Mouse (Mus musculus) midbrain, embryonic 16.5 days (tissue): ENCODE data around the gene Bcl10. TPM values are rescaled to one million over a fixed set of nuclear protein-coding genes. Genes with fewer than 3 reads are reported as not detected.
A peak's percentile ranks its signal among the peaks of the same experiment; 100 is the strongest.

Experiments used
- ATAC-seq: fragments of 200-750 bp; cut with Nextera tagmentation; 2 replicates; pipeline ENCODE4 v1.8.0; 2017; ENCODE audit warnings: moderate TSS enrichment
- H3K27ac ChIP-seq: fragments of 300-500 bp; sonication (generic); 2 replicates; pipeline ENCODE4 v1.5.1; 2014; ENCODE audit warnings: mild to moderate bottlenecking, low read length, mixed read lengths
- H3K27me3 ChIP-seq: fragments of 300-500 bp; sonication (generic); 2 replicates; pipeline ENCODE4 v1.6.1; 2014; ENCODE audit warnings: low read depth, low read length, mixed read lengths; ENCODE audit not compliant: control insufficient read depth, insufficient read depth
- H3K36me3 ChIP-seq: fragments of 300-500 bp; sonication (generic); 2 replicates; pipeline ENCODE4 v1.6.1; 2014; ENCODE audit warnings: mild to moderate bottlenecking, low read length, moderate library complexity, mixed read lengths; ENCODE audit not compliant: control insufficient read depth, insufficient read depth
- H3K4me1 ChIP-seq: fragments of 300-500 bp; sonication (generic); 2 replicates; pipeline ENCODE4 v1.6.1; 2014; ENCODE audit warnings: mild to moderate bottlenecking, low read length, mixed read lengths; ENCODE audit not compliant: control insufficient read depth, insufficient read depth
- H3K4me2 ChIP-seq: fragments of 300-500 bp; sonication (generic); 2 replicates; pipeline ENCODE4 v1.6.1; 2014; ENCODE audit warnings: mild to moderate bottlenecking, low read length, mixed read lengths
- H3K4me3 ChIP-seq: fragments of 300-500 bp; sonication (generic); 2 replicates; pipeline ENCODE4 v1.5.1; 2014; ENCODE audit warnings: low read depth, mild to moderate bottlenecking, low read length, moderate library complexity, mixed read lengths
- H3K9ac ChIP-seq: fragments of 300-500 bp; sonication (generic); 2 replicates; pipeline ENCODE4 v1.6.1; 2014; ENCODE audit warnings: low read depth, low read length, mixed read lengths
- H3K9me3 ChIP-seq: fragments of 300-500 bp; sonication (generic); replicated peaks from 2 replicates; pipeline ENCODE4 v1.6.1; 2014; ENCODE audit warnings: mild to moderate bottlenecking, low read length, mixed read lengths; ENCODE audit not compliant: control insufficient read depth, poor library complexity, severe bottlenecking
- WGBS: fragments of 180-500 bp; shearing (Covaris S2); extraction: QIAGEN DNeasy Blood & Tissue Kit; methylation state at CpG from one replicate; pipeline ENCODE4 v1.1.7; 2014; 5-methylcytosine and 5-hydroxymethylcytosine counted together
- polyA plus RNA-seq: library from polyadenylated mRNA; unstranded; fragments of >200 nt; fragmentation: Nextera tagmentation; extraction: Ambion mirVana; gene quantifications from 2 replicates; pipeline ENCODE4 v1.2.1, GENCODE M21; 2015

Bcl10 gene
- polyA plus RNA-seq, 1 experiment from 2014 or later = 30.2 TPM

DNA sequence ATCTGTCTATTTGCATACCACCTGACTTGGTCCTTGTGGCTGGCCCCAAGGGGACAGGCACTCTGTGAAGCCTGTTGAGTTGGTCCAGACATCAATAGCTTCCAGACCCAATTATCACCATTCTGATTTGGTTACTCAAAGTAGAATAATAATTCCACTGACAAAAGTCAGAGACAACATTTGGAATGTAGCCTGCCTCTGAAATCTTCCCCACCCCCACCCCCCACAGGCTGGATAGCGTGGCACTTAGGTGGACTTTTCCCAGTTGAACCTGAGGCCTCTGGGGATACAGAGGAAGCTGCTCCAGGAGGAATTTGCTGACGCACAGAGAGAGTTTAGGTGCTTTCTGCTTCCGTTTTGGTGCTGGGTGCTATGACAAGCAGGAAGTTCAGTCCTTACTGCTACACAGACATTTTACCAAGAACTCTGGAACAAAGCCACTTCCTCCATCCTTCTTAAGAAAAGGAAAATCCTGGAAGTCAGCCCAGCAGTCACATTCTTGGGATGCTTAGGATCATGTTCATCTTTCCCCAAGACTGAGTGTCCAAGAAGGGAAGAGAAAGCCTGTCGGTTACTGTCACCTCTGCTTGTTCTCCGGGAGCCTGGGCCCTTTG lies 36.6 kb upstream of the Bcl10 start:
- 61% methylated on average over 5 of the region's 5 CpGs for WGBS
- ATAC-seq = no peak
- Histone ChIP-seq H3K9ac (no peak overlapping the region), H3K27ac (peak overlapping the region; percentile 3; the same call in 1 of the 2 replicates), H3K9me3 (no peaks in the 10 kb centered on the region), H3K4me2 (no peak overlapping the region), H3K27me3 (no peaks in the 10 kb centered on the region), H3K4me1 (peaks cover 10% of the 10 kb centered on the region; the same call in 1 of the 2 replicates), H3K36me3 (no peaks in the 10 kb centered on the region), H3K4me3 (no peak overlapping the region)

DNA sequence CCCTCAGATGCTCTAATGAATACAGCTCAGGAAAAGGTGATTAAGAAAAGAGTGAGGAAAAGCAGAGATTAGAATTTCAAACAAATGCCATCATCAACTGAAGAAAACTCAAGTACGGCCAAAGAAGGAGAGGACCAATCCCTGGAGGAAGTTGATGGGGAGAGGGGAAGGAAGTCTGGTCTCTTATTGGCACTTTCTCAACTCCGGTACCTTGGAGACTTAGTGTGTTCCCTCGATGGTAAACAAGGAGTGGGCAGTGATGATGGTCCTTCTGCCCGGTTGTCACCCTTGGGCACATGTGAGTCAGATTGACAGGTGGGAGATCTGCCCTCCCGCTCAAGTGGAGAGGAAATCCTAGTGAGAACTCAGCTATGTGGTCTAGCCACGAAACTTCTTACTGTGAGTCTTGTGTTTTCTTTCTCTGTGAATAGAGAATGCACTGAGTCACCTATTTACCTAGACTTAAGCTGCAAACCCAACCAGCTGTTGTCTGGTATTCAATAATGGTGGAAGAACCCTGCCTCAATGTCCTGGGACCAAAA lies 35.1 kb upstream of the Bcl10 start:
- Histone ChIP-seq H3K9ac (no peak overlapping the region), H3K4me1 (peaks cover 8% of the 10 kb centered on the region; the same call in 1 of the 2 replicates), H3K4me2 (no peak overlapping the region), H3K9me3 (no peaks in the 10 kb centered on the region), H3K27ac (no peak overlapping the region), H3K36me3 (no peaks in the 10 kb centered on the region), H3K27me3 (no peaks in the 10 kb centered on the region), H3K4me3 (no peak overlapping the region)
- 88% methylated on average over 6 of the region's 6 CpGs for WGBS
- no peak for ATAC-seq

DNA sequence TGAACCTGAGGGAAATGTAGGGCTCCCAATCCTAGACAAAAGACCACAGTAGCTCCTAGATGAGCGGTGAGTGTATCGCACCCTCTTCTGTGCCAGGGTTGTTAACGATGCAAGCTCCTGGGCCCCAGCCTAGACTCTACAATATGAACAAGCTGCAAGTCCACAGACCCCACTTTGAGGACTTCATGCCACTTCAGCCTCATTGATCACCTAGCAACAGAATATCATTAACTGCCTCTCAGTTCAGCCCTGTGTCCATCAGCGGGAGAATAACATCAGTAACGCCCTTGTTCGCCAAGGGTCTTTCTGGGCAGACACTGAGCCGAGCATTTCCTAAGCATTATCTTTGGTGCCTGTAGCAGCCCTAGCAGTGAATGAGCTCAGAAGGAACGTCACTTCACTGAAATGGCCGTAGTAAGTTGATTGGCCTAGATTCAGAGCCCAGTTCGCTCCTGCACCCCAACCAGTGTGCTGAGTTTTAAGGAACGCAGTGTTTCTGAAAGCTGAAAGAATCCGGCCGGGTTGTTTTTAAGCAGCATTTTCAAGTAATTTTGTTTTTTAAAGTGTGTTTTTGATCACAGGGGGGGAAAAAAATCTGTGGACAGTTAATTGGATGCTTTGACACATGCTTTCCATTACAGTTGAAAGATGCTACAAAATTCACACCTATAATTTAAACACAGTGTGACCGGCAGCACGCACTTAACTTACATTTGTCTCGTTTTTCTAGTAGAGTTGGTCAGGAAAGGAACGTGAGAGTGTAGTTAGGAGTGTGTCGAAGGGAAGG lies 32.1 kb upstream of the Bcl10 start:
- H3K27ac ChIP-seq = peak overlapping the region; percentile 54
- no peaks in the 10 kb centered on the region for H3K36me3 ChIP-seq
- no peak overlapping the region for H3K4me2 ChIP-seq
- H3K27me3 ChIP-seq = no peaks in the 10 kb centered on the region
- peak; percentile 89 for ATAC-seq
- no peaks in the 10 kb centered on the region for H3K9me3 ChIP-seq
- H3K4me1 ChIP-seq = peaks cover 2% of the 10 kb centered on the region; the same call in 1 of the 2 replicates
- no peak overlapping the region for H3K4me3 ChIP-seq
- WGBS = 30% methylated on average over 18 of the region's 18 CpGs
- no peak overlapping the region for H3K9ac ChIP-seq

DNA sequence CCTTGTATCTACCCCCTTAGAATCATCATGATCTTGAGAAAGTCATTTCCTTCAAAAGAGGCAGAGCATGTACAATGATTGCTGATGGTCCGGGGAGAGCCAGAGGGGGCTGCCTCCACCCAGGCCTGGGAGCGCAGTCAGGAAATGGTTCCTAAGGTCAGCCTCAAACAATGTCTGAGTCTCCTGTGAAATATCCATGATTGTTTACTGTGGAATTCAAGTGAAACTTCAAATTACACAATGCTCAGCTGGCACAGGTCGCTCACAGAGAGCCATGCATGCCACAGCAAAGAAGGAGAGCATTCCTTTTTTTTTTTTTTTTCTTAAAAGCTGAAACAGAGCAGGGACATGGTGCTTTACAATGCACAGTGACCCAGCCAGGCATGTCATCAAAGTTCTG lies 30.2 kb upstream of the Bcl10 start:
- H3K4me3 ChIP-seq = no peak overlapping the region
- 0 out of 2 replicates have a peak, but pooled peaks cover 2% of the 10 kb centered on the region for H3K36me3 ChIP-seq
- H3K27me3 ChIP-seq = no peaks in the 10 kb centered on the region
- no peaks in the 10 kb centered on the region for H3K9me3 ChIP-seq
- 86% methylated on average over 3 of the region's 3 CpGs for WGBS
- no peak overlapping the region for H3K9ac ChIP-seq
- ATAC-seq = no peak
- H3K27ac ChIP-seq = no peak overlapping the region
- H3K4me2 ChIP-seq = no peak overlapping the region
- H3K4me1 ChIP-seq = peaks cover 2% of the 10 kb centered on the region; the same call in 1 of the 2 replicates

DNA sequence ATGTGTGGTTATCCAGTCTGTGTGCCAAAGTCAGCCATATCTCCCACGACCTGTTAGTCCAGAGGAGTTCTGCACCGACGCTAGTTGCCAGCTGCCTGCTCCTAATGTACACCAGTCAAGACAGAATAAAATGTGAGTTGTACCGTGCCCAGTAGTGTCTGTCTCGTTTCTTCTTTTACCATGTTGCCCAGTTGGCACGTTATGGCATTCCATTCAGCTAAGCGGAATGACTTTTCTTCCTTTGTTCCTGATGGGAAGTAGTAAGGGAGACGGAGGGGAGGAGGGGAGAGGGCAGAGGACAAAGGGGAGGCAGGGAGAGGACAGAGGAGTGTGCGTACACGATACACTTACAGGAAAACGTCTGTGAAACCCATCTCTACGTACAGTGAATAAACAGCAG lies 28.5 kb upstream of the Bcl10 start:
- no peak for ATAC-seq
- WGBS = 62% methylated on average over 12 of the region's 12 CpGs

DNA sequence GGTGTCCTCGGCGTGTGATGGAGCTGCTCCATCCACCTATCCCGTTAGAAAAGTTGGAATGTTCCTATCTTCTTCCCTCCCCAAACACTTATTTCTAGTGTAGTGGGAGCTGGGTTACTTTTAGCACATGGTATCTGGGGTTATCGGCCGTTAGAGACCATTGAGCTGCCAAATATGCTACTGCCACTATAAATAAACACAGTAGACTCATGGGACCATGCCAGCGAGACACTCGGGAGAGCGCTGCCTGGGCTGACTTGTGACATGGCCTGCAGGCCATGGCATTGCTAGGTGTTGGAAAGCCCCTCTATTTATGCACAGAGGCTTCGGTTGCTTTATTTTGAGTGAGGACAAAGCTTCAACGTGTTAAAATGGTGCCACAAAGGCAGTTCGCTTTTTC lies 24.9 kb upstream of the Bcl10 start:
- no peak overlapping the region for H3K27ac ChIP-seq
- no peak overlapping the region for H3K9ac ChIP-seq
- no peak for ATAC-seq
- no peaks in the 10 kb centered on the region for H3K4me1 ChIP-seq
- 89% methylated on average over 11 of the region's 11 CpGs for WGBS
- H3K9me3 ChIP-seq = no peaks in the 10 kb centered on the region
- no peaks in the 10 kb centered on the region for H3K27me3 ChIP-seq
- H3K4me2 ChIP-seq = no peak overlapping the region
- no peak overlapping the region for H3K4me3 ChIP-seq
- 0 out of 2 replicates have a peak, but pooled peaks cover 2% of the 10 kb centered on the region for H3K36me3 ChIP-seq

More for the DNA sequence above, 28.5 kb upstream of the Bcl10 start:
- H3K27ac ChIP-seq = no peak overlapping the region
- no peak overlapping the region for H3K4me3 ChIP-seq
- H3K4me2 ChIP-seq = no peak overlapping the region
- H3K9me3 ChIP-seq = no peaks in the 10 kb centered on the region
- H3K9ac ChIP-seq = no peak overlapping the region
- H3K4me1 ChIP-seq = peaks cover 2% of the 10 kb centered on the region; the same call in 1 of the 2 replicates
- H3K27me3 ChIP-seq = no peaks in the 10 kb centered on the region
- H3K36me3 ChIP-seq = 0 out of 2 replicates have a peak, but pooled peaks cover 2% of the 10 kb centered on the region

DNA sequence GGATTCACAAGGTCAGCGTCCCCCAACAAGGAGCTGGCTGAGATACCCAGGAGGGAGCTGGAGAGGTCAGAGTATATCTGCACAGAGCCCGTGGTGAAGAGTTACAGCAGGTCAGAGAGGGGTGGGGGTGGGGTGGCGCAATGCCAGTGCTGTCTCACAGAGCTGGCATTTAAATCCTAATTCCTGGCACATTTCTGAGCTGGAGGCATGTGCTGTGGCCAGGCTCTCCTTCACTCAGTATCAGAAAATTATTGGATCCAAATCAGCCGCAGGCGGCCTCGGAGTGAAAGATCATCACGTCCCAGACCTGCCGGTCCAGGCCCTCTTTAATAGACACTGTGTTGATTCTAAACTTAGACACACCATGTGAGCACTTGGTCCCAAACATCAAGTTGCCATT lies 22.8 kb upstream of the Bcl10 start:
- H3K36me3 ChIP-seq = 0 out of 2 replicates have a peak, but pooled peaks cover 2% of the 10 kb centered on the region
- no peaks in the 10 kb centered on the region for H3K9me3 ChIP-seq
- no peaks in the 10 kb centered on the region for H3K27me3 ChIP-seq
- no peak overlapping the region for H3K9ac ChIP-seq
- no peak overlapping the region for H3K27ac ChIP-seq
- 81% methylated on average over 8 of the region's 8 CpGs for WGBS
- H3K4me3 ChIP-seq = no peak overlapping the region
- no peak overlapping the region for H3K4me2 ChIP-seq
- no peaks in the 10 kb centered on the region for H3K4me1 ChIP-seq
- no peak for ATAC-seq

DNA sequence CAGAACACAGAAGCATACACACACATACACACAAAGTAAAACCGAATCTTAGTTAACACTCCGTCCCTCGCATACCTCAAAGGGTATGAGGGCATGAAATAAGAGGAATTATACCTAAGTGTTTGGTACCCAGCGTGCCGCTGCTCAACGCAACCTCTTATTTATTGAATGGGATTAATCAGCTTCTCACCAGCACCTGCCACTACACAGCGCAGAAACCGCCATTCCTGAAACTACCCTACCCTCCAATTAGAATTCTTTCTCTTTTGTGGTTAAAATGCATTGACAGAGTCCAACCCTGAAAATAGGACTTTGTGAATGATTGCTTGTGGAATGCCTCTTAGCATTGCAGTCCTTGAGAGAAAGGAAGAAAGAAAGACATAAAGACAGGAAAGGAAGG lies 19.1 kb upstream of the Bcl10 start:
- no peak overlapping the region for H3K9ac ChIP-seq
- no peaks in the 10 kb centered on the region for H3K27me3 ChIP-seq
- H3K36me3 ChIP-seq = no peaks in the 10 kb centered on the region
- H3K9me3 ChIP-seq = no peaks in the 10 kb centered on the region
- H3K4me2 ChIP-seq = no peak overlapping the region
- WGBS = 83% methylated on average over 8 of the region's 8 CpGs
- no peak for ATAC-seq
- H3K27ac ChIP-seq = no peak overlapping the region
- H3K4me3 ChIP-seq = no peak overlapping the region
- peaks cover 2% of the 10 kb centered on the region; the same call in 1 of the 2 replicates for H3K4me1 ChIP-seq
